Mouse (Mus musculus) C2C12 (cell line): ENCODE data around the gene Slc6a19. TPM values are rescaled to one million over a fixed set of nuclear protein-coding genes. Genes with fewer than 3 reads are reported as not detected.

Source experiments
- H3K27me3 ChIP-seq: one replicate; pipeline ENCODE4 v1.6.1; 2011; ENCODE audit not compliant: control insufficient read depth, insufficient read depth, insufficient read length
- H3K36me3 ChIP-seq: one replicate; pipeline ENCODE4 v1.6.1; 2011; ENCODE audit not compliant: control insufficient read depth, insufficient read depth
- H3K4me3 ChIP-seq: one replicate; pipeline ENCODE4 v1.5.1; 2011; ENCODE audit warnings: mild to moderate bottlenecking, control low read depth; ENCODE audit not compliant: poor library complexity, insufficient read depth, severe bottlenecking
- H3K79me2 ChIP-seq: one replicate; pipeline ENCODE4 v1.6.1; 2011; ENCODE audit not compliant: control insufficient read depth, insufficient read depth
- H3K79me3 ChIP-seq: one replicate; pipeline ENCODE4 v1.6.1; 2011; ENCODE audit warnings: low read depth, control low read depth
- H3ac ChIP-seq: one replicate; pipeline ENCODE3; 2011; ENCODE audit warnings: low read depth; ENCODE audit not compliant: control insufficient read depth, insufficient read length
- CEBPB ChIP-seq: IDR thresholded peaks from one replicate; pipeline ENCODE4 v1.6.1; 2011; ENCODE audit warnings: low read depth, mild to moderate bottlenecking, control low read depth, moderate library complexity
- CTCF ChIP-seq: IDR thresholded peaks from one replicate; pipeline ENCODE4 v1.5.1; 2011; ENCODE audit not compliant: control insufficient read depth, insufficient read depth, insufficient read length
- FOSL1 ChIP-seq: IDR thresholded peaks from one replicate; pipeline ENCODE4 v1.8.0; 2011; ENCODE audit warnings: mild to moderate bottlenecking, low read length; ENCODE audit not compliant: poor library complexity, insufficient read depth, severe bottlenecking
- MAX ChIP-seq: IDR thresholded peaks from one replicate; pipeline ENCODE4 v1.6.1; 2011; ENCODE audit warnings: mild to moderate bottlenecking, control low read depth
- MYOD1 ChIP-seq: IDR thresholded peaks from one replicate; pipeline ENCODE4 v1.6.1; 2011; ENCODE audit warnings: low read depth; ENCODE audit not compliant: control insufficient read depth, insufficient read length
- MYOG ChIP-seq: IDR thresholded peaks from one replicate; pipeline ENCODE4 v1.6.1; 2011; ENCODE audit not compliant: control insufficient read depth, insufficient read length; ENCODE audit errors: extremely low read depth
- USF1 ChIP-seq: IDR thresholded peaks from one replicate; pipeline ENCODE4 v1.6.1; 2011; ENCODE audit warnings: low read depth, mild to moderate bottlenecking, control low read depth, moderate library complexity
- polyA plus RNA-seq: library from polyadenylated mRNA; unstranded; fragments of >200 nt; fragmentation: generic; extraction: Trizol; gene quantifications from one replicate; pipeline ENCODE4 v1.2.1, GENCODE M21; 2012; ENCODE audit warnings: missing spikeins

The Slc6a19 gene
- polyA plus RNA-seq, 1 experiment = not detected

DNA sequence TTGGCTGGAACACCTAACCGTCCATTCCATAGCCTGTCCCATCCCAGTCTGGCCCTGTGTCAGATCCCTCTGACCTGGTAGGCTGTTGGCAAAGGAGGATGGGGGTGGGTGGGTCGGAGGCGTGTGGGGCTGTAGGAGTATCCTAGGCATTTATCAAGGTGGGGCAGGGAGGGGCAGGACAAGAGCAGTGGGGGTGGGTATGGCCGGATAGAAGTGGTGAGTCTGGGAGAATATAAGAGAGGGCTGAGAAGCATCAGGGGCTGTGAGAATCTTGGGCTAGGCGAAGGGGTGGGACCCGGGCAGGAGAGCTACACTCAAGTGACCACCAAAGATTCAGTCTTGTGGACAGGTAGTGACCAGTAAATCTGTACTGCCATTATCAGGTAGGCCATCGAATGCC, 27.6 kb upstream of the Slc6a19 start:
- Histone ChIP-seq H3K4me3 (no peak overlapping the region), H3K79me2 (no peaks in the 10 kb centered on the region), H3ac (no peak overlapping the region), H3K27me3 (no peaks in the 10 kb centered on the region), H3K79me3 (no peaks in the 10 kb centered on the region), H3K36me3 (no peaks in the 10 kb centered on the region)
- TF ChIP-seq FOSL1 = no peak
- no peak for TF ChIP-seq MAX
- no peak for TF ChIP-seq MYOD1
- TF ChIP-seq CEBPB = no peak
- no peak for TF ChIP-seq MYOG
- TF ChIP-seq USF1 = no peak
- no peak for TF ChIP-seq CTCF

GRCm38 (mm10) chr13:73730913-73731312, 26.2 kb upstream of the Slc6a19 start:
- Histone ChIP-seq H3K36me3 (no peaks in the 10 kb centered on the region), H3K79me3 (no peaks in the 10 kb centered on the region), H3K4me3 (no peak overlapping the region), H3K27me3 (no peaks in the 10 kb centered on the region), H3K79me2 (no peaks in the 10 kb centered on the region), H3ac (no peak overlapping the region)
- no peak for TF ChIP-seq MAX
- TF ChIP-seq MYOG = no peak
- TF ChIP-seq CEBPB = no peak
- no peak for TF ChIP-seq MYOD1
- no peak for TF ChIP-seq USF1
- no peak for TF ChIP-seq CTCF
- TF ChIP-seq FOSL1 = no peak

DNA sequence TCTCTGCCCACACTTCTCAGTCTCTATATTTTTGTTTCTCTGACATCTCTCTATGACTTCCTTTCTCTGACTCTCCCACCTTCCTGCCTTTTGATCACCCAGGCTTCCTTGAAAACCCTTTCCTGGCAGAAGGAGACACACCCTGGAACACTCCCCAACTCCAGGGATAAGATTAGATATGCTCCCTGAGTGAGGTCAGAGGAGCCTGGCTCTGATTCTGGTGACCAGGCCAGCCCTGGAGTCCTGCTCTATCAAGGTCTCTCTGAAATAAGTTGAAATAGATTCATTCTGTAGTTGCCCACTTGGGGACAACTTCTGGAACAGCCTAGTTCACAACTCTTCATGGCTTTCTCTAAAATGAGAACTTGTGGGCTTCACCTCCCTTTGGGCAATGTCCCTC, 24.0 kb upstream of the Slc6a19 start:
- Histone ChIP-seq H3K36me3 (no peaks in the 10 kb centered on the region), H3K79me3 (no peaks in the 10 kb centered on the region), H3K27me3 (no peaks in the 10 kb centered on the region), H3K4me3 (no peak overlapping the region), H3K79me2 (no peaks in the 10 kb centered on the region), H3ac (no peak overlapping the region)
- TF ChIP-seq USF1 (no peak), MYOG (no peak), CTCF (no peak), CEBPB (no peak), MYOD1 (no peak), MAX (no peak), FOSL1 (no peak)

GRCm38 (mm10) chr13:73727621-73728025, 23.0 kb upstream of the Slc6a19 start:
- H3K4me3 ChIP-seq = no peak overlapping the region
- no peak overlapping the region for H3ac ChIP-seq
- TF ChIP-seq MYOD1 (no peak), MYOG (no peak), USF1 (no peak), FOSL1 (no peak), MAX (no peak), CTCF (no peak), CEBPB (no peak)
- no peaks in the 10 kb centered on the region for H3K79me2 ChIP-seq
- no peaks in the 10 kb centered on the region for H3K27me3 ChIP-seq
- no peaks in the 10 kb centered on the region for H3K79me3 ChIP-seq
- no peaks in the 10 kb centered on the region for H3K36me3 ChIP-seq

- no peaks in the 10 kb centered on the region for H3K79me2 ChIP-seq
- H3K27me3 ChIP-seq = no peaks in the 10 kb centered on the region
- H3ac ChIP-seq = no peak overlapping the region
- H3K36me3 ChIP-seq = no peaks in the 10 kb centered on the region
- no peaks in the 10 kb centered on the region for H3K79me3 ChIP-seq
- no peak overlapping the region for H3K4me3 ChIP-seq
- TF ChIP-seq USF1 = no peak
- no peak for TF ChIP-seq MYOG
- no peak for TF ChIP-seq FOSL1
Measured at GRCm38 (mm10) chr13:73725315-73725714, 20.6 kb upstream of the Slc6a19 start.

DNA sequence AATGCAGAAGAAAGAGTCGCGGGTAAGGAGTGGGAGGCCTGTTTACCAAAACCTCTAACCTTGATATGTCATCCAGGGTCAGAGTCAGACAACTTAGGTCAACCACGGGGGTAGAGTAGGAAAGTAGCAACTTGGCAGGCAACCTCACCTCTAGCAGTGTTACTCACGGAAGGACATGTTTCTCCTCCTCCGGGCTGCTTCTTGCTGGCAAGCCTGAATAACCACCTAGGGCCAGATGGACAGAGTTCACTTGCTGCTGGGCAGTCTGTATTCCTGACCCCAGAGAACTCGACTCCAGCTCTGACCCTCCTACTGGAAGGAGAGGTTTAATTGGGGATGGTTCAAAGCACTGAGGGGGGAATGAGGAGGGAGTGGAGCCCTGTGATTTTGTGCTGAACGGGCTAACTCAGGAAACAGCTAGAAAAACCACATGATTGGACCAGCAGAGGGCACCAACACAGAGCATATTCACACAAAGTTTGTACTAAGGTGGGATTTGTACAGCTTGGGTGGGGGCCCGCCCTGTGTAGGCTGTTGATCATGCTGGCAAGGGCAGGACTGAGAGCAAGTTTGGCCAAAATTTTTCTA, 18.5 kb upstream of the Slc6a19 start:
- Histone ChIP-seq H3K27me3 (no peaks in the 10 kb centered on the region), H3K4me3 (no peak overlapping the region), H3K36me3 (no peaks in the 10 kb centered on the region), H3ac (no peak overlapping the region), H3K79me2 (no peaks in the 10 kb centered on the region), H3K79me3 (no peaks in the 10 kb centered on the region)
- TF ChIP-seq USF1 (no peak), MYOG (no peak), MYOD1 (no peak), MAX (no peak), CEBPB (no peak), FOSL1 (no peak), CTCF (no peak)
